Mouse (Mus musculus): ENCODE measurements around the gene Grhl1.

- TF ChIP-seq CTCF (conservative IDR thresholded peaks at IDR 0.05; ENCODE audit: low read length) (no peak), NANOG (IDR thresholded peaks at IDR 0.05; ENCODE audit: borderline replicate concordance, low read length) (no peak), POU5F1 (IDR thresholded peaks at IDR 0.05; ENCODE audit: borderline replicate concordance, low read length) (no peak)
These were observed 28.0 kb downstream of the Grhl1 start for GRCm38 (mm10) chr12:24600074-24600473.
